Mouse (Mus musculus) megakaryocyte progenitor cell, adult 5-6 weeks (primary cell): ENCODE results near the gene Ccdc34. TPM values are rescaled to one million over a fixed set of nuclear protein-coding genes. Genes with fewer than 3 reads are reported as not detected.

Experiments used
- ATAC-seq: replicated peaks from 2 replicates; pipeline ENCODE4 v1.8.0; 2016; ENCODE audit warnings: mild to moderate bottlenecking, moderate TSS enrichment, inconsistent platforms; ENCODE audit not compliant: poor library complexity
- total RNA-seq, 2 experiments: library from RNA; stranded (forward) in 1 of 2; stranded (reverse) in 1 of 2; fragments of 157-497, 149-512 nt in 1 of 2; fragments of 200-1000 nt in 1 of 2; gene quantifications; 2 replicates each; pipeline versions ENCODE4 v1.2.3 to v1.2.4; 2015 to 2017

Ccdc34 gene
- total RNA-seq, 2 experiments from 2014 or later: 42.6 to 65.9 TPM

GRCm38 (mm10) chr2:110176761-110177400, 159.3 kb downstream of the Ccdc34 start:
- no peak for ATAC-seq

GRCm38 (mm10) chr2:110177406-110177805, 159.8 kb downstream of the Ccdc34 start:
- no peak for ATAC-seq

- ATAC-seq: no peak
Measured at GRCm38 (mm10) chr2:110177879-110178278, 160.3 kb downstream of the Ccdc34 start.

GRCm38 (mm10) chr2:110179669-110180315, 162.2 kb downstream of the Ccdc34 start:
- ATAC-seq: no peak

GRCm38 (mm10) chr2:110180316-110180670, 162.7 kb downstream of the Ccdc34 start:
- ATAC-seq: no peak

GRCm38 (mm10) chr2:110181666-110182065, 164.0 kb downstream of the Ccdc34 start:
- ATAC-seq: no peak

GRCm38 (mm10) chr2:110182248-110182647, 164.6 kb downstream of the Ccdc34 start:
- ATAC-seq: no peak

GRCm38 (mm10) chr2:110182795-110183486, 165.3 kb downstream of the Ccdc34 start:
- no peak for ATAC-seq

- ATAC-seq: no peak
Measured at GRCm38 (mm10) chr2:110184071-110184470, 166.5 kb downstream of the Ccdc34 start.

- ATAC-seq: no peak
Measured at GRCm38 (mm10) chr2:110186427-110186980, 168.9 kb downstream of the Ccdc34 start.

GRCm38 (mm10) chr2:110188696-110189397, 171.2 kb downstream of the Ccdc34 start:
- ATAC-seq: no peak

GRCm38 (mm10) chr2:110190416-110190815, 172.8 kb downstream of the Ccdc34 start:
- no peak for ATAC-seq

- no peak for ATAC-seq
Measured at GRCm38 (mm10) chr2:110191186-110191690, 173.6 kb downstream of the Ccdc34 start.

- no peak for ATAC-seq
Measured at GRCm38 (mm10) chr2:110191965-110192701, 174.5 kb downstream of the Ccdc34 start.

GRCm38 (mm10) chr2:110192702-110193312, 175.2 kb downstream of the Ccdc34 start:
- ATAC-seq: no peak

GRCm38 (mm10) chr2:110196551-110196950, 178.9 kb downstream of the Ccdc34 start:
- no peak for ATAC-seq

- no peak for ATAC-seq
Measured at GRCm38 (mm10) chr2:110199648-110200047, 182.0 kb downstream of the Ccdc34 start.

GRCm38 (mm10) chr2:110201770-110202169, 184.2 kb downstream of the Ccdc34 start:
- no peak for ATAC-seq

GRCm38 (mm10) chr2:110202716-110203497, 185.3 kb downstream of the Ccdc34 start:
- ATAC-seq: no peak
